Mouse (Mus musculus): Measurements from ENCODE around the gene Sh3bgrl3.
"Not testable (repeated sequence)": the region's sequence is repeated elsewhere in the genome, so short reads cannot be mapped to it uniquely, and the experiment has no call there.

The Sh3bgrl3 gene

DNA sequence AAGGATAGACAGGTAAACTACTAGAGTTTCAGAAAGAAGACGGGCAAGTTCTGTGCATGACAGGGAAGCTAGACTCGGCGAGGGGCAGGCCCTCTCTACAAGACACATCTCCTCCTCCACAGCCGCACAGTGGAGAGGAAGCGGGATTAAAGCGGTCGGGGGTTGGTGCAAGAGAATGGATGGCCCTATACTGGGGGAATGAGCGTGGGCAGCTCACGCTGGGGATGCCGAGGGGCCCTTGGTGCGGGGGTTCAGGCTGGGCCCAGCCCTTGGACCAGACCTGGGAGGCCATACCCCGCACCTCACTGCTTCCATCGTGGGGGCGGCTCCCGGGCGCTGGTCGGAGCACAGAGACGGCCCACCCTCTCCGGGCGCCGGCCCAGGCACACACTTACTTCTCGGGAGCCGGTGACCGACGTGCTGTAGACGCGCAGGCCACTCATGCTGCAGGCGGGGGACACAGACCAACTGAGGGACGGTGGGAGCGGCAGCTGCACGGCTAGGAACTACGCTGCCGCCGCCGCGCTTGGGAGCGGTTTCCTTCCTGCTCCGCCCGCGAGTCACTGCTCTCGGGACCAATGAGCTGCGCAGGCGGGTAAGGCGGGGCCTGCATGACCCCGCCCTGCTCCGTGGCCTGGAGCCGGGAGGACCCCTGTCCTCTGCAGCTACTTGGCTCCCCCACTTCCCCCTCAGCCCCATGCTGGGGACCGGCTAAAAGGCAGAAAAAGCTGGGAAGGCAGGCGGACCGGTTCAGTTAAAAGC is at the start of gene Sh3bgrl3:
Gene Sh3bgrl3 (minus strand): TSS at position 569 of the 762 bp plus-strand sequence.
- peak; percentile 86 to 89 for DNase-seq (ENCODE audit: low spot score in 2 of 2)

GRCm38 (mm10) chr4:134172391-134172790 is 43.8 kb upstream of the Sh3bgrl3 start:
- DNase-seq (ENCODE audit: low spot score in 2 of 2) = peak in 1 of 2 experiments; percentile 11

DNA sequence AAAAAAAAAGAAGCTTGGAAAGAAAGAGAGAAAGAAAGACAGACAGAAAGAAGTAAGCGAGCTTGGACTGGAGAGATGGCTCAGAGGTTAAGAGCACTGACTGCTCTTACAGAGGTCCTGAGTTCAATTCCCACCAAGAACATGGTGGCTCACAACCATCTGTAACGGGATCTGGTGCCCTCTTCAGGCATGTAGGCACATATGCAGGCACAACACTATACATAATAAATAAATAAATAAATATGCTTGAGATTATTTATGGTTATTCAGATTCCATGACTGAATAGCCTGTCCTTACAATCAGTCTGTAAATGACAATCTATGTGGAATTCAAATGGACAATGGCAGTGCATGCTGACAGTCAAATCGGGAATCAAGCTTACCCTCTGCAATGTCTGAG is 38.3 kb upstream of the Sh3bgrl3 start:
- no peak for DNase-seq (ENCODE audit: low spot score in 2 of 2)

DNA sequence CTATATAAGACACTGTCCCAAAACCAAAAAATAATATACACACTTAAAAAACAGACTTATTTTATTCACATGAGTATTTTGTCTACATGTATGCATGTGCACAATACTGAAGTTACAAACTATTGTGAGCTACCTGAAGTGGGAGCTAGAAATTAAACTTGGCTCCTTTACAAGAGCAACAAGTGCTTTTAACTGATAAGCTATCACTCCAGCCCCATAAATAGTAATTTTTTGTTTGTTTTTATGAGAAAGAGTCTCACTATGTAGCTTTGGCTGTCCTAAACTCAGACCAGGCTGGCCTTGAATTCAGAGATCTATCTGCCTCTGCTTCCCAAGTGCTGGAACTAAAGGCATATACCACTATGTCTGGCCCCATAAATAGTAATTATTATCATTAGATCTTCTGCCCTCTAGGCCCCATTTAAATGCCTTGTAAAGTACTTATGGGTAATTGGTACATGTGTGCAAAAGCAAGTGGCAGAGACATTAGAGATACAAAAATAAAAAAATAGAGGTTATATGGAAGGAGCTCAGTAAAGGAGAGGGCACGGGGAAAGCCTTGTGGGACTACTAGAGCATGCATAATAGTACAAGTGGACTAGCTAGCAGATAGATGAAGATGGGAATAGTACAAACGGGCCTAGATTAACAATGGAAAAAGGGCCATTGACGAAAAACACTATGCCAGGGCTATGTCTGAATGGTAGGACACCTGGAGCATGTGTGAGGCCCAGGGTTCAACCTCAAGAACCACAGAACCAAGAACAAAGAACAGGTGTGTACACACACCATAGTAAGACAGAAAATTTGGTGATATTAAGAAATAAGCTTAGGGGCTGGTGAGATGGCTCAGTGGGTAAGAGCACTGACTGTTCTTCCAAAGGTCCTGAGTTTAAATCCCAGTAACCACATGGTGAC is 37.2 kb upstream of the Sh3bgrl3 start:
- no peak for DNase-seq (ENCODE audit: low spot score in 2 of 2)

GRCm38 (mm10) chr4:134165024-134165423 is 36.4 kb upstream of the Sh3bgrl3 start:
- no peak for DNase-seq (ENCODE audit: low spot score in 2 of 2)

DNA sequence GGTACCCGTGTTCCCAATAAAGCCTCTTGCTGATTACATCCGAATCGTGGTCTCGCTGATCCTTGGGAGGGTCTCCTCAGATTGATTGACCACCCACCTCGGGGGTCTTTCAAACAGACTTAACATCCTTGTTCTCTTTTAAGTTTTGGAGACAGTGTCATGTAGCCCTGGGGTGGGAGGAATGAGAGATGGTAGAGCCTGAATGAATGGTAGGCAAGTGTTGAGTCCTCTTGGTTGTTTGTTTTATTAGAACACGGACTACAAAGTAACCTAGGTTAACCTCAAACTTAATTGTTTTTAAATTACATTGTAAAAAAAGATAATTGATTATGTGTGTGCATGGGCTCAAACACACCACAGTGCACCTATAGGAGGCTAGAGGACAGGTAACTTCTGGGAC is 36.0 kb upstream of the Sh3bgrl3 start:
- no peak for DNase-seq (ENCODE audit: low spot score in 2 of 2)

DNA sequence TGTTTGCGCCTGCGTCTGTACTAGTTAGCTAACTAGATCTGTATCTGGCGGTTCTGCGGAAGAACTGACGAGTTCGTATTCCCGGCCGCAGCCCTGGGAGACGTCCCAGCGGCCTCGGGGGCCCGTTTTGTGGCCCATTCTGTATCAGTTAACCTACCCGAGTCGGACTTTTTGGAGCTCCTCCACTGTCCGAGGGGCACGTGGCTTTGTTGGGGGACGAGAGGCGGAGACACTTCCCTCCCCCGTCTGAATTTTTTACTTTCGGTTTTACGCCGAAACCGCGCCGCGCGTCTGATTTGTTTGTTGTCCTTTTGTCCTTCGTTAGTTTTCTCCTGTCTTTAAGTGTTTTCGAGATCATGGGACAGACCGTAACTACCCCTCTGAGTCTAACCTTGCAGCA is 31.5 kb upstream of the Sh3bgrl3 start:
- not testable (repeated sequence) for DNase-seq (ENCODE audit: low spot score in 2 of 2)

DNA sequence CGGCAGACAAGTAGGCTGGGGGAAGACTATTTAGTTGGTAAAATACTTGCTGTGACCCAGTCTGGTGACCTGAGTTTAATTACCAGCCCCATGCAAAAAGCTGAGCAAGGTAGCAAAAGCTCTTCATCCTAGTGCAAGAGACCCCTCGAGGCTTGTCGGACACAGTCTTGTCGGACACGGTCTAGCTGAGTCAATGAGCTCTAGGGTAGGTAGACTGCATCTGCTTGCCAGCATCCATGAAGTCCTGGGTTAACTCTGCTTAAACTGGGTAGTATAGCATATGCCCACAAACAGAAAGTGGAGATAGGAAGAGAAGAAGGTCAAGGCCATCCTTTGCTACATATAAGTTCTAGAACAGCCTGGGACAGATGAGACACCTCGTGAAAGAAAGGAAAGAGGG is 30.2 kb upstream of the Sh3bgrl3 start:
- DNase-seq (ENCODE audit: low spot score in 2 of 2) = no peak

DNA sequence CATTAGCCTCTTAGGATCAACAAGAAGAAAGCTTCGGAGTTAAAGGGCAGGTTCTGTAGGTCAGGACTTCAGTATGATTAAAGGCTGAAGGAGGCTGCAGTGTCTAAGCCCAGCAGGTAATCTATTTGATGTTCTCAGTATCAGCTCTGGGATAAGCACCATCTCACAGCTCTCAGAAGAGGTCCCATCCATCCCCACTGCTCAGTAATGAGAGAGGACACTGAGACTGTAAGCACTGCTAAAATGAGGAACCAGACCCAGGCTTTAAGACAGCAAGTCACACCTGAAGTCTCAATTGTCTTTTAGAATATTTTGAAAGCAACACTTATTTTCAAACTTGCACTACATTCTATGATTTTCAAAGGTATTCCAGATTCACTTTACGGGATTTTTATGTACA is 29.0 kb upstream of the Sh3bgrl3 start:
- no peak for DNase-seq (ENCODE audit: low spot score in 2 of 2)

- peak; percentile 39 to 73 for DNase-seq (ENCODE audit: low spot score in 2 of 2)
Observed at GRCm38 (mm10) chr4:134156744-134157143, 28.2 kb upstream of the Sh3bgrl3 start.

GRCm38 (mm10) chr4:134155961-134156465 is 27.4 kb upstream of the Sh3bgrl3 start:
- no peak for DNase-seq (ENCODE audit: low spot score in 2 of 2)

DNA sequence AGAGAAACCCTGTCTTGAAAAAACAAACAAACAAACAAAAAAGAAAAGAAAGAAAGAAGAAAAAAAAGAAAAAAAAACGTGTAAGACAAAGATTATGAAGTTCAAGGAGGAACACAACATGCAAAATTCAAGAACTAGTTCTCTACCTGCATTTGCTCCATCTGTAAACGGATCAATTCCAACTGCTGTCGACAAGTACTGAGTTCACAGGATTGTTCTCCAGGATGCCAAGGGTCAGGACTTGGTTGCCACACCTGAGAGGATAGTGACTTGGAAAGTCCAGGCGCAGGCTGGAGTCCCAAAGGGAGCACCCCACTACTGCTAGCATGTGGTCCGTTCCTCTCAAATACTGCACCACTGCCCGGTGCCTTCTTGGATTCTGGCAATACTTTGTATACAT is 26.9 kb upstream of the Sh3bgrl3 start:
- DNase-seq (ENCODE audit: low spot score in 2 of 2) = no peak

DNA sequence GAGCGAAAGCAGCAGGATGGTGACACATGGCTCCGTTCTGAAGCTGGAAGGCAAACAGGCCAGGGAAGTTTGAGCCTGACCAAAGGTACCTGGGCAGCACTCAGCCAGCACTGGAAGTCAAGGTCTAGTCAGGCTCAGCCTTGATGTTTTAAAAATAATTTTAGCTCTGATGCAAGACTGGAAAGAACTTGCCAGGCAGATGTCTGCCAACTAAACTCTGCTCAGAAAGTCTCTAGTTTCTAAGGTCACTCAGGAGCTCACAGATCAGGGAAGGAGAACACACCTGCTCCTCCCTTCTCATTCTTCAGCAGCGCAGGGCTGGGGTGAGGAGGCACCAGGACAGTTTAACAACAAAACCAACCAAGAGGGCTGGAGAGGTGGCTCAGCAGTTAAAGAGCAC is 25.8 kb upstream of the Sh3bgrl3 start:
- DNase-seq (ENCODE audit: low spot score in 2 of 2) = no peak

- DNase-seq (ENCODE audit: low spot score in 2 of 2) = no peak
Observed at GRCm38 (mm10) chr4:134153656-134154055, 25.1 kb upstream of the Sh3bgrl3 start.

DNA sequence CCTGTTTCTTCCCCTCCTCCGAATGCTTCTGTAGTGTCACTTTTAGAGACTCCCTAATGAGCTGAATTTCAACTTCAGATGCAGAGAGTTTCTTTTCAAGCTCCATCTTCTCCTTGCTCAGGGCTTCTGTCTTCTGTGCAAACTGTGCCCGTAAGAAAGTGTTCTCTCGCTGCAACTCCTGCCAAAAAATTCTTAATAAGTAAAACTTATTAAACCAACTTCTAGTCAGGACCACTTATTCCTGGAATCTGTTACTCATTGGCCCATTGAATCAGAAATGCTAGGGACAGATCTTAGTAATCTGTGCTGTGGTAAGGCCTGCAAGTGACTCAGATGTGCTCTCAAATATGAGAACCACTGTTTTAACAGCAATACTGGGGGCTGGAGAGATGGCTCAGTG is 23.5 kb upstream of the Sh3bgrl3 start:
- DNase-seq (ENCODE audit: low spot score in 2 of 2) = no peak

DNA sequence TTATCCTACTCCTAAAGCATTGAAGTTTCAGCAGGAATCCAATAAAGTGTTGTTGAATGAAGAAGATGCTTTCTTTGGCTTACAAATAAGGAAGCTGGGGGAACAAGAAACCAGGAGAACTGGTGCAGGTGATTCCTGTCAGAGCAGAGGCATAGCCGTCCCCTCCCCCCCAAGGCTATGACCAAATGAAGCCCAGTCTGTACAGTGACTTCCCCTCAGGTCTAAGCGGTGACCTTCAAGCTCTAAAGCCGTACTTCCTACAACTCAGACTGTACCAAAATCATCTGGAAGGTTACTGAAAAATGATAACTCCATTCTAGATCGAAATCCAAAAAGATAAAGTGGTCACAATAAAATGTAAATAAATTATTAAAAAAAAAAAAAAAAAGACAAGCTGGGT is 20.8 kb upstream of the Sh3bgrl3 start:
- no peak for DNase-seq (ENCODE audit: low spot score in 2 of 2)

DNA sequence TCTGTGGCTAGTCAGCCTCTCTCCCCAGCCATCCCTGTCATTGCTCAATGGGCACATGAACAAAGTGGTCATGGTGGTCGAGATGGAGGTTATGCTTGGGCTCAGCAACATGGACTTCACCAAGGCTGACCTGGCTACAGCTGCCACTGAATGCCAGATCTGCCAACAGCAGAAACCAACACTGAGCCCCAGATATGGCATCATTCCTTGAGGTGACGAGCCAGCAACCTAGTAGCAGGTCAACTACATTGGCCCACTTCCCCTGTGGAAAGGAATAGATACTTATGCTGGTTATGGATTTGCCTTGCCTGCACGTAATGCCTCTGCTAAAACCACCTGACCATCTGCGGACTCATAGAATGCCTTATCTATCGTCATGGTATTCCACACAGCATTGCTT is 15.7 kb upstream of the Sh3bgrl3 start:
- DNase-seq (ENCODE audit: low spot score in 2 of 2) = not testable (repeated sequence)

DNA sequence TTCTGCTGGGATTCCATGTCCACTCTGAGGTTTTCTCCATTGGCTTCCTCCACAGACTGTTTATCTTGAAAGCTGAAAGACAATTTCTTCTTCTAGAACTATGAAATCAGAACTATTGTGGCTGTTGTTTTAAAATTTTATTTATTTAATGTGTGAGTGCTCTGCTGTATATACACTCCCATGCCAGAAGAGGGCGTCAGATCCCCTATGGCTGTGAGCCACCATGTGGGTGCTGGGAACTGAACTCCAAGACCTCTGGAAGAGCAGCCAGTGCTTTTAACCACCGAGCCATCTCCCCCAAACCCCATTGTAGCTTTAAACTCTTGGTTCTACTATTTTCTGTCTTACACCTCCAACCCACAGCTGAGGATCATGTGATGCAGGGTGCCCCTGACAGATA is 10.3 kb upstream of the Sh3bgrl3 start:
- DNase-seq (ENCODE audit: low spot score in 2 of 2) = no peak

GRCm38 (mm10) chr4:134136280-134136926 is 7.8 kb upstream of the Sh3bgrl3 start:
- DNase-seq (ENCODE audit: low spot score in 2 of 2) = no peak

- DNase-seq (ENCODE audit: low spot score in 2 of 2) = no peak
Observed at GRCm38 (mm10) chr4:134132519-134133095, 4.0 kb upstream of the Sh3bgrl3 start.

DNA sequence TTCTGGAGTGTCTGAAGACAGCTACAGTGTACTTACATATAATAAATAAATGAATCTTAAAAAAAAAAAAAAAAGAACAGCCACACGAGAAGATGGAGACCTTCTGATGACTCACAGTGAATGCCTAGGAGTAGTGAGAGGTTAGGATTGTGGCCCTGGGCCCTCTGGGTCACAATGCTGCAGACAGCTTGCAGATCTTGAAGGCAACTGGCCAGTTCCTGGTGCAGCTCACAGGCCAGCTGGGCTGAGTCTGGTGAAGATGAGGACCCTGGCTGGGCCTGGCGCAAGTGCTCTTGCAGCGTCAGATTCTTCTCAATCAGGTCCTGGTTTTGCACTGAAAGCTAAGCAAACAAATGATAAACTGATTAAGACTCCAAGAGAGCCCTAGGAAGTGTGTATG is 3.5 kb upstream of the Sh3bgrl3 start:
- DNase-seq (ENCODE audit: low spot score in 2 of 2) = no peak

DNA sequence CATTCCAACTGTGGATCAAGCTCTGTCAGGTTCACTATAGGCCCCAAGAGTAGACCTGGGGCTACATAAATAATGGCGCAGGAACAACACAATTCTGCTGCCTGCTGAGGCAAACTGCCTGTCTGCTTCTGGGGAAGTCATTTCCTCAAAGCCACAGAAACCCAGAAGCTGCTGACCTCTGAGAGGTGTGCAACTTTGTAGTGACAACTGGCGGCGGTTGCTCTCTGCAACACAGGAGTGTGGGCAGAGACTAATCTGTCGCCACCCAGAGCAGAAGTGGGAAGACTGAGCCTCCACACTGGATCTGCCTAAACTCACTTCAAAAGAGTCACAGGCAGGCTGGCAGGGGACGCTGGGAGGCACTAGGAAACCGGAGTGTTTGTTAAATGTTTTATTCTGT is 893 bp upstream of the Sh3bgrl3 start:
- no peak for DNase-seq (ENCODE audit: low spot score in 2 of 2)

Measured in right cerebral cortex, postnatal 36 days (tissue).